Mouse (Mus musculus): Measurements from ENCODE around the gene Slc9a2.

DNA sequence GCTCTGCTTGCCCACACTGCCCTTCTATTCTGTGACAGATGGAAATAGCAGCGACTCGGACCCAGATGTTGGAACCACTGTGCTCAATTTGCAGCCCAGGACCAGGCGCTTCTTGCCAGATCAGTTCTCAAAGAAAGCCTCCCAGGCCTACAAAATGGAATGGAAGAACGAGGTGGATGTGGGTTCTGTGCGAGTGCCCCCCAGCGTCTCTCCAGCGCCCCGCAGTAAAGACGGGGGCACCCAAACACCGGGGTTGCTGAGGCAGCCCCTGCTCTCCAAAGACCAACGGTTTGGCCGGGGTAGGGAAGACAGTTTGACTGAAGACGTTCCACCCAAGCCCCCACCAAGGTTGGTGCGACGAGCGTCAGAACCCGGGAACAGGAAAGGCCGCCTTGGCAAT lies 87.2 kb downstream of the Slc9a2 start:
- TF ChIP-seq USF1 (IDR thresholded peaks at IDR 0.05; ENCODE audit: low read depth) (no peak), CTCF (IDR thresholded peaks at IDR 0.05; ENCODE audit: control insufficient read depth, insufficient read depth, insufficient read length) (no peak)

All from C2C12 (cell line).